Mouse (Mus musculus): ENCODE data around the gene Aldh3b1. TPM values are rescaled to one million over a fixed set of nuclear protein-coding genes. Genes with fewer than 3 reads are reported as not detected.

Gene Aldh3b1
- polyA plus RNA-seq, 1 experiment from 2014 or later, result 67.9 TPM

DNA sequence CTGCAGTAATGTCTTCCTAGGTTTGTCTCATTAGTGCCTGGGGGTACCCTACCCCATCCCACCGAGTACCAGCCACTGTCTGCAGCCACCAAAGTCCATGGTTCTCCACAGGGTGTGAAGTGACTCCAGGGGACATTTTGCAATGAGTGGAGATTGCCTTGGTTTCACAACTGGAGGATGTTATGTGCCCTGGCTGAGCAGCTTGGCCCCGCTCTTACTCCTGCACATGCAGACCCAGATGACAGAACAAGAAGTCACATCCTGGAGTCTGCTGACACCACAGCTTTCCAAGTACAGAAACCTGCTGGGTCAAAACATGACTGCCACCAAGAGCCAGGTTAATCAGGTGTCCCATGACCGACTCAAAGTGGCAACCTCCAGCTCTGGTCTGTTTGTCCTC is 25.4 kb upstream of the Aldh3b1 start:
- 85% methylated on average over 3 of the region's 3 CpGs for WGBS (ENCODE audit: missing documents)
- Histone ChIP-seq H3K4me3 (ENCODE audit: inconsistent target) (no peak overlapping the region), H3K79me2 (ENCODE audit: inconsistent target) (no peaks in the 10 kb centered on the region), H3K27ac (no peak overlapping the region), H3K36me3 (ENCODE audit: inconsistent target) (peaks cover 1% of the 10 kb centered on the region; the same call in 1 of the 2 replicates)

DNA sequence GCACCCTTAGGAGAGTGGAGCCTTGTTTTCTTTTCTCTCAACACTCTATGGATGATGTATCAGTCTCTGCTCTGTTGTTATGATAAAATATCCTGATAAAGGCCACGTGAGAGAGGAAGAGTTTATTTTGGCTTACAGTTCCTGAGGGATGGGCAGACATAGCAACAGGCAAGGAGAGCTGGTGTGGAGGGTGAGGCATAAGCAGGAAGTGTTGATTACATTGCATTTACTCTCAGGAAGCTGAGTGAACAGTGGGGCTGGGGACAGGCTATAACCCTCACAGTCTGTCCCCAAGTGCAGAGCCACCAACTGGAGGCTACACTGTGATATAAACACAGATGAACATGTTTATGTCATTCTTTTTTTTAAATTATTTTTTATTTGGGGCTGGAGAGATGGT is 22.5 kb upstream of the Aldh3b1 start:
- peaks cover 31% of the 10 kb centered on the region for H3K36me3 ChIP-seq (ENCODE audit: inconsistent target)
- H3K27ac ChIP-seq, result no peak overlapping the region
- no peak overlapping the region for H3K4me3 ChIP-seq (ENCODE audit: inconsistent target)
- WGBS (ENCODE audit: missing documents), result 71% methylated on average over 1 of the region's 1 CpGs
- H3K79me2 ChIP-seq (ENCODE audit: inconsistent target), result no peaks in the 10 kb centered on the region

DNA sequence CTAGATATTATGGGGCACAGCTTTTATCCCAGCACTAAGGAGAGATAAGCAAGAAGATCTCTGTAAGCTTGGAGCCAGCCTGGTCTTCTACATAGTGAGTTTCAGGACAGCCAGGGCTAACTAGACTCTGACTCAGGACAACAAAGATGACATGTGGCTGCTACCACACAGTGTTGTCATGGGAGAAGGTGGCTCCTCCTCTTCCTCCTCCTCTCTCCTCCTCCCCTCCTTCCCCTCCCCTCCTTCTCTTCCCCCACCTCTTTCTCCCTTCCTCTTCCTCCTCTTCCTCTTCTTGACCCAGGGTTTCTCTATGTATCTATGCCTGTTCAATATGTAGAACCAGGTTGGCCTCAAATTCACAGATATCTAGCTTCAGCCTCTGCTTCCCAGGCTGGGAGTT is 21.9 kb upstream of the Aldh3b1 start:
- Histone ChIP-seq H3K79me2 (ENCODE audit: inconsistent target) (no peaks in the 10 kb centered on the region), H3K4me3 (ENCODE audit: inconsistent target) (no peak overlapping the region), H3K27ac (no peak overlapping the region), H3K36me3 (ENCODE audit: inconsistent target) (peaks cover 37% of the 10 kb centered on the region)

DNA sequence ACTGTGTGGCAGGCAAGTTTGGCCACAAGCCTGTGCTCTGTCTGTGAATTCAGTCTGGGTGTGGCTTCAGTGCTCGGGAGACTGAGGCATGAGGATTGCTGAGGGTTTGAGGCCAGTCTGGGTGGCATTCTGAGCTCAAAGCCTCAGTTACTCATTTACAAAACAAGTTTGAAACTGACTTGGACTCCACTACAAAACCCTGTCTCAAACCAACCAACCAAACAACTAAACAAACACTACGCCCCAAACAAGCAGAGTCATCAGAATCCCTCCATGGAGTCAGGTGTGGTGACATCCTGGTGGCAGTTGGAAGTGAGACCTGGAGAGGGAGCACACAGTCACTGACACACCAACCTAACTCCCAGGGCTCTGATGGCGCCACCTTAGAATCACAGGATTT is 20.7 kb upstream of the Aldh3b1 start:
- H3K36me3 ChIP-seq (ENCODE audit: inconsistent target), result peaks cover 48% of the 10 kb centered on the region
- H3K27ac ChIP-seq, result no peak overlapping the region
- 95% methylated on average over 3 of the region's 3 CpGs for WGBS (ENCODE audit: missing documents)
- no peaks in the 10 kb centered on the region for H3K79me2 ChIP-seq (ENCODE audit: inconsistent target)
- no peak overlapping the region for H3K4me3 ChIP-seq (ENCODE audit: inconsistent target)

DNA sequence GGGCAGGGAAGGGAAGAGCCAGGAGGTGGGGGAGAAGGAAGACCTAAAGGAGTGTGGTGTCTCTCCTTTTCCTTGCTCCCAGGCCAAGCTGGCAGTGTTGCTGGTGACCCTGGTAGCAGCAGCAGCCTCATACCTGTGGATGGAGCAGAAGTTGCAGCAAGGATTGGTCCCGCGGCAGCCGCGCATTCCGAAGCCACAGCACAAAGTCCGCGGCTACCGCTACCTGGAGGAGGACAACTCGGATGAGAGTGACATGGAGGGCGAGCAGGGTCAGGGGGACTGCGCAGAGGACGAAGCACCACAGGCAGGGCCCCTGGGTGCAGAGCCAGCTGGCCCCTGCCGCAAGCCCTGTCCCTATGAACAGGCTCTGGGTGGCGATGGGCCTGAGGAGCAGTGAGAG is 18.9 kb upstream of the Aldh3b1 start:
- no peak overlapping the region for H3K27ac ChIP-seq
- 97% methylated on average over 14 of the region's 14 CpGs for WGBS (ENCODE audit: missing documents)
- peaks cover 8% of the 10 kb centered on the region; the same call in 1 of the 2 replicates for H3K79me2 ChIP-seq (ENCODE audit: inconsistent target)
- peaks cover 63% of the 10 kb centered on the region for H3K36me3 ChIP-seq (ENCODE audit: inconsistent target)
- no peak overlapping the region for H3K4me3 ChIP-seq (ENCODE audit: inconsistent target)

DNA sequence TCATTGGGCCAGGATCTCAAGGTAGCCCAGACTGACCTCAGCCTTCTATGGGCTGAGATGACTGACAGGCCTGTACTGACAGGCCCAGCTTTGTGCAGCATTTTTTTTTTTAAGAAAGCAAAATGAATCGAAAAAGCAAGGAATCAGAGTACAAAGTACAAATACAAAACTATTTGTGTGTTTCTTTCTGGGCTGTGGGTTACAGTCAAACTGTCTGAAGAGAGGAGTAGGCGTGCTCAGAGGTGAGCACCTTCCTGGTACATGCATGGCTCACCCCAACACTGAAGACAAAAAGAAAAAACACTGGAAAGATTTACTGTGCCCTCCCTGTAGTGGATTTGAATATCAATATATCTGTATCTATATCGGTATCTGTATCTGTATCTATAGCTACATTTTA is 18.2 kb upstream of the Aldh3b1 start:
- H3K36me3 ChIP-seq (ENCODE audit: inconsistent target), result peaks cover 70% of the 10 kb centered on the region

DNA sequence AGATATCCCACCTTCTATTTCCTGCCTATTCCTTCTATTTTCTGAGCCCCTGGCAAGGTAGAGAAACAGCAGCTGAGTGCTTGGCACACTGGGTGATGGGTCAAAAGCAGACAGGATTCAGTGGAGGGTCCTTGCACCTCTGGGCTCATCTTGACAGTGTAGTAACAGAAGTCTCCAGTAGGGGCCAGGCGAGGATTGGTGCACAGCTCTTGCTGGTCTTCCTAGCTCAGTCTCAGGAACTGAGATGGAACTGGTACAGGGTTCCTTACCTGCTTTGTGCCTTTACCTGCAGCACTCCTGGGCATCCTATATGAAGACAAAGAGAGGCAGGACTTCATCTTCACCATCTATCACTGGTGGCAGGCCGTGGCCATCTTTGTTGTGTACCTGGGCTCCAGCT is 17.1 kb upstream of the Aldh3b1 start:
- WGBS (ENCODE audit: missing documents), result 64% methylated on average over 2 of the region's 2 CpGs
- H3K4me3 ChIP-seq (ENCODE audit: inconsistent target), result no peak overlapping the region
- peaks cover 27% of the 10 kb centered on the region; the same call in 1 of the 2 replicates for H3K79me2 ChIP-seq (ENCODE audit: inconsistent target)
- H3K36me3 ChIP-seq (ENCODE audit: inconsistent target), result peaks cover 81% of the 10 kb centered on the region
- no peak overlapping the region for H3K27ac ChIP-seq

More for the DNA sequence above, 18.2 kb upstream of the Aldh3b1 start:
- H3K79me2 ChIP-seq (ENCODE audit: inconsistent target), result peaks cover 16% of the 10 kb centered on the region; the same call in 1 of the 2 replicates
- H3K27ac ChIP-seq, result no peak overlapping the region
- 90% methylated on average over 3 of the region's 3 CpGs for WGBS (ENCODE audit: missing documents)
- no peak overlapping the region for H3K4me3 ChIP-seq (ENCODE audit: inconsistent target)

DNA sequence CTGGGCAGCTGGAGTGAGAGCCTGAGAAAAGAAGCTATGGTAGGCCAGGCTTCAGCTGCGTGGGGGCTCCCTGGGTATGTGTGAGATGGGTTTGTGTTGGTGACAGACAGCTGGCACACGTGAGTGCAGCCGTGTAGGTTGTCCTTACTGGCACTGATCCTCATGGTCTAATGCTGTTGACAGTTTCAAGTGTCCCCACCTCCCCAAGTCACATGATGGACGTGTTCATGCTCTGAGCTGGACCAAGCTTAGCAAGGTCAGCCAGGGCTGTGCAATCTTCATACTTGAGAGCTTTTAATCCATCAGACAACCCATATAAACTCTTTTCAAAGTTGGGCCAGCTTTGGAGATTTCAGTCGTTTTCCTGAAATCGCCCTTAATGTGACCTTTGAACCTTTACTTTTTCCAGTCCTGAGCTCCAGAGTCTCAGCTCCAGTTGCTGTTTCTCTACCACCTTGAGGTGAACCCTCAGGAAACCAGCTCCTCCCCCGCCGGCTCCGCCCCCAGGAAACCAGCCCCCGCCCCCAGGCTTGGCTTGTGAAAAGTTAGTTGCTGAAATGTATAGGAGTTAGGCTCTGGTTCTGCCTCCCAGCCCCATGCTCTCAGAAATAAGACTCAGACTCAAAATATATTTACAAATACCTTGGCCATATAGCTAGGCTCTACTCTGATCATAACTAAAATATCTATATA is 16.4 kb upstream of the Aldh3b1 start:
- 19% methylated on average over 8 of the region's 10 CpGs for WGBS (ENCODE audit: missing documents)
- Histone ChIP-seq H3K79me2 (ENCODE audit: inconsistent target) (peaks cover 34% of the 10 kb centered on the region; the same call in 1 of the 2 replicates), H3K36me3 (ENCODE audit: inconsistent target) (peaks cover 88% of the 10 kb centered on the region), H3K27ac (no peak overlapping the region), H3K4me3 (ENCODE audit: inconsistent target) (no peak overlapping the region)

DNA sequence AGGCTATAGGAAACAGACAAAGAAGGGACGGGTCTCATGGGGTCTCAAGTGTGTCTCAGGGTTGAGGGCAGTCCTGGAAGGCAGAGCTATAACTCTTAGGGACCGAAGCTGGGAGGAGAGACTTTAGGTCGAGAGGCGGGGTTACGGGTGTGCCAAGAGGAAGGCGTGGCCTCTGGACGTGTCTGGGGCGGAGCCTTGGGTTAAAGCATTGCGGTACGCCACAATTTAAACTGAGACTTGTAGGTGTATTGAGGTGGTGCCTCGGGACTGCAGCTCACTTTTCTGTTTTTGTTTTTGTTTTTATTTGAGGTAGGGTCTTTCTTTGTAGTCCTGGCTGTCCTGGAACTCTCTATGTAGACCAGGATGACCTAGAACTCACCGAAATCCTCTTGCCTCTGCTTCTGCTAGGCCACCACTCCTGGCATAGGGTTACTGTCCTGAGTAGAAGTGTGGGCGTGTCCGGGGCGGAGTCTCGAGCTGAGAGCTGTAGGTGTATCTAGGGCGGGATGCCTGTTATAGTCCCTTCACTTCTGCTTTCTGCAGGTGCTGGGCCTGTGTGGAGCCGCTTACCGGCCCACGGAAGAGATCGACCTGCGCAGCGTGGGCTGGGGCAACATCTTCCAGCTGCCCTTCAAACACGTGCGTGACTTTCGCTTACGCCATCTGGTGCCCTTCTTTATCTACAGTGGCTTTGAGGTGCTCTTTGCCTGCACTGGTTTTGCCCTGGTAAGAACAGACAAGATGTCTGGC is 13.6 kb upstream of the Aldh3b1 start:
- 54% methylated on average over 27 of the region's 27 CpGs for WGBS (ENCODE audit: missing documents)

DNA sequence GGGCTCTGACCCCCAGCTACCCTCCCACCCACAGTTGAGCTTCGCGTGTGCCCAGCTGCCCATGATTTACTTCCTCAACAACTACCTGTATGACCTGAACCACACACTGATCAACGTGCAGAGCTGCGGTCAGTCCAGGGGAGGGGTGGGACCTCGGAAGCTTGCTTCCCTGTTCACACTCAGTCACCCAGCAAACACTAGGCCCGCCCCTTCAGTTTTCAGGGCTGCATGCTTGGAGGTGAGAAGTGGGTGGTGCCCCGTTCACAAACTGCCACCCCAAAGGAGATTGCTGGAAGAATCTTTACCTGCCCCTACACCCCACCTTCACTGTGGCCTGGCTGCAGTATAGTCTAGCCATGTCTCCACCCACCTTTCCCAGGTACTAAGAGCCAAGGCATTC is 12.7 kb upstream of the Aldh3b1 start:
- Histone ChIP-seq H3K79me2 (ENCODE audit: inconsistent target) (peaks cover 71% of the 10 kb centered on the region; the same call in 1 of the 2 replicates), H3K36me3 (ENCODE audit: inconsistent target) (peaks cover 71% of the 10 kb centered on the region), H3K4me3 (ENCODE audit: inconsistent target) (no peak overlapping the region), H3K27ac (no peak overlapping the region)
- WGBS (ENCODE audit: missing documents), result 92% methylated on average over 7 of the region's 7 CpGs

More for the DNA sequence above, 13.6 kb upstream of the Aldh3b1 start:
- Histone ChIP-seq H3K79me2 (ENCODE audit: inconsistent target) (peaks cover 62% of the 10 kb centered on the region; the same call in 1 of the 2 replicates), H3K27ac (no peak overlapping the region), H3K4me3 (ENCODE audit: inconsistent target) (no peak overlapping the region), H3K36me3 (ENCODE audit: inconsistent target) (peaks cover 75% of the 10 kb centered on the region)

DNA sequence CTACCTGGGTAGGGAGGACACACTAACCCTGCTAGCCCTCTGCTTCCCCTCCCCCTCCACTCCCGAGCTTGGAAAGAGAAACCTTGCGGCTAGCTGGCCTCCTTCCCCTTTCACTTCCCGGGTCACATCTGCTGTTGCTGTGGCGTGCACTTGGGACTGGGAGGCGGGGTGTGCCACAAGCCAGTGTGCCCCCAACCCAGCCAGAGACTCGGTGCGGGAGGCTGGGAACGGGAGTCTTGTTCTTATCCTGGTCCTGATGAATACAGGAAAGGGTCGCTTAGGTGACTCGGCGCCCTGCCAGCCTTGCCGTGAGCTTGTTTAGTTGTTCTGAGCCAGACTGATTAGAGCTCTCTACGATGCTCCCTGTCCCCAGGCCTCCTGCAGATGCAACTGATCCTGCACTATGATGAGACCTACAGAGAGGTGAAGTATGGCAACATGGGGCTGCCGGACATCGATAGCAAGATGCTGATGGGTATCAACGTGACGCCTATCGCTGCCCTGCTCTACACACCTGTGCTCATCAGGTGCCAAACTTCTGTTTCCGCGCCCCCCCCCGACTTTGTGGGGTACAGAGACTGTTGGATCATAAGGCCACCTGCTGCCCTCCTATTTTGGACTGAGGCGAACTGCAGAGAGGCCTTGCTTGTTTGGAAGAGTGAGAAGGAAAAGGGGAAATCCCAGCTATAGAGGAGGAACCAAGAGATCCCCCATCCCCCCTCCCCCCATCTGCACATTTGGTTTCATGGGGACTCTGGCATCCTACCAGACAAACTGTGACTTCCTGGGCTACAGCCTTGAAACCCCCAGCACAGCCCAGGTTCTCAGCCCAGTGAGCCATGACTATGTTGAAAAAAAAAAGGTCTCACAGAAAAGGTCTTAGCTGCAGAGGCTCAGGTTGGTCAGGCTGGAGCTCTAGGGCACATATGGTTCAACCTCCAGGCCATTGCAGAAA is 6.6 kb upstream of the Aldh3b1 start:
- under 1% methylated on average over 22 of the region's 22 CpGs for WGBS (ENCODE audit: missing documents)
- peak overlapping the region; percentile 99 for H3K27ac ChIP-seq

DNA sequence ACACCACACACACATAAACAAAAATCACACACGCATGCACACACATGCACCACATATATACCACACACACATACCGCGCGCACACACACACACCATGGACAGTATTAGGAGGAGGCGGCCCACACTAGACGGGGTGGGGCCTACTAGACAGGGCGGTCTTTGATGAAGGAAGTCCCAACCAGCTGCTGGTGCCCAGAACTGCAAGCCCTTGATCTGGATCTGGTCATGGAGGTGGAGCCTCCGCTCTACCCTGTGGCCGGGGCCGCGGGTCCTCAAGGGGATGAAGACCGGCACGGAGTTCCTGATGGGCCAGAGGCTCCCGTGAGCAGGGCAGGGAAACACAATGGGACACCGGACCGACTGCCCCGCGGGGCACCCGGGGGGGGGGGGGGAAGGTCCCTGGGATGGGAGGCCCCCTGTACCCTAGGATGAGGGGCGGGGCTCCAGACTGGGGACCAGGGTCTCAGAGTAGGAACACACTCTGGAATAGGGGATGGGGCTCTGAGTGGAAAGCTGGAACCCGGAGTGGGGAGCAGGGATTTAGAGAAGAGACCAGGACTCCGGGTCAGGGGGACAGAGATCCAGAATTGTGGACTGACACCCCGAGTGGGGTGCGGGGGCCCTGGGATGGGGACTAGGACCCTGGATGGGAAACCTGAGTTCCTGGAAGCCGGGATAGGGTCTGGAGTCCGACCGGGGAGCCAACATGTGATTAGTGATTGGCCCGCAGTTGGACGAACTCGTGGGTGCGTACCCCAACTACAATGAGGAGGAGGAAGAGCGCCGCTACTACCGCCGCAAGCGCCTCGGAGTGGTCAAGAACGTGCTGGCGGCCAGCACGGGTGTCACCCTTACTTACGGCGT is 5.7 kb upstream of the Aldh3b1 start, which contains the start of gene Unc93b1:
Unc93b1 (plus strand) TSS at position 155 of the 864 bp plus-strand sequence.
- Histone ChIP-seq H3K79me2 (ENCODE audit: inconsistent target) (peaks cover 52% of the 10 kb centered on the region), H3K36me3 (ENCODE audit: inconsistent target) (peaks cover 11% of the 10 kb centered on the region; the same call in 1 of the 2 replicates), H3K4me3 (ENCODE audit: inconsistent target) (peak within 1 kb of the TSS; percentile 90), H3K27ac (peak within 1 kb of the TSS; percentile 99)
- WGBS (ENCODE audit: missing documents), result 2% methylated on average over 40 of the region's 42 CpGs

More for the DNA sequence above, 6.6 kb upstream of the Aldh3b1 start:
- Histone ChIP-seq H3K36me3 (ENCODE audit: inconsistent target) (peaks cover 19% of the 10 kb centered on the region; the same call in 1 of the 2 replicates), H3K4me3 (ENCODE audit: inconsistent target) (peak overlapping the region; percentile 90), H3K79me2 (ENCODE audit: inconsistent target) (peaks cover 61% of the 10 kb centered on the region)

DNA sequence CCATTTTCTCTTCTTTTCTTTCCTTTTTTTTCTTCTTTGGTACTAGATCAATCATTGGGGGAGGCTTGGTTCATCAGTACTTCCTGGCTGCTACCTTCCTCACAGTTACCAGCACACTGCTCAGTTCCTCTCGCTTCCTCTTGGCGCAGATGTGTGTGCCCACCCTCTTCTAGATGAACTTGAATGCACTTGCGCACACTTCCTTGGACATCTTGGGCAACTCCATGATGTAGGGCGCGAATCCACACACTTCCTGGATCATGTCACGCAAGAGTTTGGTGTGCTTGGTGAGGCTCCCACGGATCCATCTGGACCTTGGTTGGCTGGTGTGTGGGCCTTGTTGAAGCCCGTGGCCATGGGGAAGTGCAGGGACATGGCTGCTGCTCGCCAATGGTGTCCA is 2.1 kb upstream of the Aldh3b1 start:
- 37% methylated on average over 9 of the region's 9 CpGs for WGBS (ENCODE audit: missing documents)
- H3K79me2 ChIP-seq (ENCODE audit: inconsistent target), result peaks cover 39% of the 10 kb centered on the region
- H3K27ac ChIP-seq, result peak overlapping the region; percentile 17; the same call in 1 of the 2 replicates
- H3K4me3 ChIP-seq (ENCODE audit: inconsistent target), result no peak overlapping the region
- H3K36me3 ChIP-seq (ENCODE audit: inconsistent target), result peaks cover 1% of the 10 kb centered on the region; the same call in 1 of the 2 replicates

All from macrophage (primary cell).